Mouse (Mus musculus): ENCODE results near the gene Sycp1. TPM values are rescaled to one million over a fixed set of nuclear protein-coding genes. Genes with fewer than 3 reads are reported as not detected.
A peak's percentile ranks its signal among the peaks of the same experiment; 100 is the strongest.

The Sycp1 gene
- total and polyA plus RNA-seq, 3 experiments: 0.10 to 0.18 TPM; not detected in 1

- 2% methylated on average over 3 of the region's 3 CpGs for WGBS
- H3K27ac ChIP-seq: no peak overlapping the region
- intact Hi-C loops (cut with DNase I): loop anchor here (1.0 to 10.0 kb wide), 3 partner anchors 89 to 555 kb away; no protein-coding TSS in a partner anchor
- H3K36me3 ChIP-seq (ENCODE audit: control insufficient read depth, insufficient read depth, low read length): no peaks in the 10 kb centered on the region
- H3K4me1 ChIP-seq (ENCODE audit: control insufficient read depth, insufficient read depth, low read length): no peaks in the 10 kb centered on the region
- H3K9ac ChIP-seq (ENCODE audit: low read depth, low read length): no peak overlapping the region
- no peak overlapping the region for H3K4me3 ChIP-seq
- peak; percentile 70 to 78 for DNase-seq
- H3K27me3 ChIP-seq (ENCODE audit: control insufficient read depth, insufficient read depth, low read length): no peaks in the 10 kb centered on the region
- H3K79me2 ChIP-seq (replicated peaks; ENCODE audit: control insufficient read depth, insufficient read depth, low read length): no peaks in the 10 kb centered on the region
- TF ChIP-seq POLR2A (IDR thresholded peaks at IDR 0.05; ENCODE audit: insufficient read depth, low read depth, low read length) (no peak), CTCF (IDR thresholded peaks at IDR 0.05) (peak; percentile 89)
Measured at GRCm38 (mm10) chr3:102803937-102804336, 132.0 kb downstream of the Sycp1 start.

GRCm38 (mm10) chr3:102787369-102787768 lies 148.5 kb downstream of the Sycp1 start:
- Histone ChIP-seq H3K4me1 (ENCODE audit: control insufficient read depth, insufficient read depth, low read length) (no peaks in the 10 kb centered on the region), H3K79me2 (replicated peaks; ENCODE audit: control insufficient read depth, insufficient read depth, low read length) (no peaks in the 10 kb centered on the region), H3K4me3 (no peak overlapping the region), H3K9ac (ENCODE audit: low read depth, low read length) (no peak overlapping the region), H3K27me3 (ENCODE audit: control insufficient read depth, insufficient read depth, low read length) (no peaks in the 10 kb centered on the region), H3K36me3 (ENCODE audit: control insufficient read depth, insufficient read depth, low read length) (no peaks in the 10 kb centered on the region), H3K27ac (no peak overlapping the region)
- DNase-seq: no peak
- no peak for TF ChIP-seq EP300 (IDR thresholded peaks at IDR 0.05; ENCODE audit: insufficient read depth, low read depth, low read length)
- no peak for TF ChIP-seq POLR2A (IDR thresholded peaks at IDR 0.05; ENCODE audit: insufficient read depth, low read depth, low read length)
- peak; percentile 13; the same call in 1 of the 2 replicates for TF ChIP-seq CTCF (IDR thresholded peaks at IDR 0.05)
- 29% methylated on average over 4 of the region's 4 CpGs for WGBS
- intact Hi-C loops (cut with DNase I): no loop called here

GRCm38 (mm10) chr3:102782618-102783017 lies 153.3 kb downstream of the Sycp1 start, which contains the start of gene Tshb:
Tshb (minus strand) TSS chr3:102782718.
- H3K27me3 ChIP-seq (ENCODE audit: control insufficient read depth, insufficient read depth, low read length): no peaks in the 10 kb centered on the region
- H3K9ac ChIP-seq (ENCODE audit: low read depth, low read length): no peak within 1 kb of the TSS
- no peaks in the 10 kb centered on the region; the same call in 1 of the 2 replicates for H3K79me2 ChIP-seq (replicated peaks; ENCODE audit: control insufficient read depth, insufficient read depth, low read length)
- no peak for DNase-seq
- TF ChIP-seq CTCF (IDR thresholded peaks at IDR 0.05) (no peak), POLR2A (IDR thresholded peaks at IDR 0.05; ENCODE audit: insufficient read depth, low read depth, low read length) (no peak), EP300 (IDR thresholded peaks at IDR 0.05; ENCODE audit: insufficient read depth, low read depth, low read length) (no peak)
- 74% methylated on average over 2 of the region's 2 CpGs for WGBS
- H3K4me3 ChIP-seq: no peak within 1 kb of the TSS
- H3K4me1 ChIP-seq (ENCODE audit: control insufficient read depth, insufficient read depth, low read length): no peaks in the 10 kb centered on the region
- intact Hi-C loops (cut with DNase I): no loop called here
- no peaks in the 10 kb centered on the region for H3K36me3 ChIP-seq (ENCODE audit: control insufficient read depth, insufficient read depth, low read length)
- no peak within 1 kb of the TSS for H3K27ac ChIP-seq

GRCm38 (mm10) chr3:102773018-102773417 lies 162.9 kb downstream of the Sycp1 start:
- no peak overlapping the region for H3K4me3 ChIP-seq
- intact Hi-C loops (cut with DNase I): no loop called here
- 80% methylated on average over 4 of the region's 4 CpGs for WGBS

More at GRCm38 (mm10) chr3:102773018-102773417, 162.9 kb downstream of the Sycp1 start:
- Histone ChIP-seq H3K9ac (ENCODE audit: low read depth, low read length) (no peak overlapping the region), H3K36me3 (ENCODE audit: control insufficient read depth, insufficient read depth, low read length) (no peaks in the 10 kb centered on the region), H3K27ac (no peak overlapping the region), H3K4me1 (ENCODE audit: control insufficient read depth, insufficient read depth, low read length) (no peaks in the 10 kb centered on the region), H3K27me3 (ENCODE audit: control insufficient read depth, insufficient read depth, low read length) (no peaks in the 10 kb centered on the region), H3K79me2 (replicated peaks; ENCODE audit: control insufficient read depth, insufficient read depth, low read length) (no peaks in the 10 kb centered on the region)
- no peak for TF ChIP-seq CTCF (IDR thresholded peaks at IDR 0.05)
- DNase-seq: no peak

Other genes starting within 250 kb of the Sycp1 start
- gene Tspan2, start 201.6 kb downstream of the Sycp1 start, total RNA-seq (2021): 1 to 10 TPM; 8.4 to 9.4 TPM
- 4.2 and 9.8 TPM in 2 replicates for gene Tspan2, start 201.6 kb downstream of the Sycp1 start, polyA plus RNA-seq (2012; rRNA removed)
- gene Tshb, start 153.4 kb downstream of the Sycp1 start, total RNA-seq (2021): not detected
- gene Tshb, start 153.4 kb downstream of the Sycp1 start, polyA plus RNA-seq (2012; rRNA removed): not detected in 2 replicates
- gene Nr1h5, start 28.0 kb upstream of the Sycp1 start, total RNA-seq (2021): not detected
- gene Nr1h5, start 28.0 kb upstream of the Sycp1 start, polyA plus RNA-seq (2012; rRNA removed): not detected in 2 replicates
- gene Sike1, start 59.6 kb upstream of the Sycp1 start, total RNA-seq (2021): 10 to 100 TPM; 65.3 to 66.7 TPM
- gene Sike1, start 59.6 kb upstream of the Sycp1 start, polyA plus RNA-seq (2012; rRNA removed): 26.4 and 43.7 TPM in 2 replicates
- gene Csde1, start 84.3 kb upstream of the Sycp1 start, total RNA-seq (2021): 100 to 1,000 TPM; 515 to 591 TPM
- gene Csde1, start 84.3 kb upstream of the Sycp1 start, polyA plus RNA-seq (2012; rRNA removed): 65.3 and 130 TPM in 2 replicates
- 10 to 100 TPM; 46.7 to 48.3 TPM for gene Nras, start 122.2 kb upstream of the Sycp1 start, total RNA-seq (2021)
- gene Nras, start 122.2 kb upstream of the Sycp1 start, polyA plus RNA-seq (2012; rRNA removed): 11.5 and 25.4 TPM in 2 replicates
- gene Ampd1, start 137.9 kb upstream of the Sycp1 start, total RNA-seq (2021): not detected
- gene Ampd1, start 137.9 kb upstream of the Sycp1 start, polyA plus RNA-seq (2012; rRNA removed): 0.12 TPM in 1 of 2 replicates, not detected in the other
- gene Dennd2c, start 166.5 kb upstream of the Sycp1 start, total RNA-seq (2021): 1 to 10 TPM; 1.5 to 1.8 TPM
- 0.61 and 1.3 TPM in 2 replicates for gene Dennd2c, start 166.5 kb upstream of the Sycp1 start, polyA plus RNA-seq (2012; rRNA removed)
- 10 to 100 TPM; 47.8 to 51.1 TPM for gene Bcas2, start 235.6 kb upstream of the Sycp1 start, total RNA-seq (2021)
- 20.4 and 35.6 TPM in 2 replicates for gene Bcas2, start 235.6 kb upstream of the Sycp1 start, polyA plus RNA-seq (2012; rRNA removed)

Measured in heart, adult 2 months (tissue).